Mouse (Mus musculus): ENCODE measurements around the gene Nxpe3.
"Not testable (repeated sequence)": the region's sequence is repeated elsewhere in the genome, so short reads cannot be mapped to it uniquely, and the experiment has no call there.

Gene Nxpe3

GRCm38 (mm10) chr16:55890346-55891136, 4.5 kb downstream of the Nxpe3 start:
- DNase-seq (ENCODE audit: low read depth): peak; percentile 80

GRCm38 (mm10) chr16:55889451-55889850, 5.6 kb downstream of the Nxpe3 start:
- DNase-seq (ENCODE audit: low read depth): peak; percentile 63

- no peak for DNase-seq (ENCODE audit: low read depth)
These were observed 6.5 kb downstream of the Nxpe3 start for GRCm38 (mm10) chr16:55888584-55888960.

GRCm38 (mm10) chr16:55887814-55888583, 7.1 kb downstream of the Nxpe3 start:
- peak; percentile 83 for DNase-seq (ENCODE audit: low read depth)

- no peak for DNase-seq (ENCODE audit: low read depth)
These were observed 10.8 kb downstream of the Nxpe3 start for GRCm38 (mm10) chr16:55884246-55884645.

GRCm38 (mm10) chr16:55876025-55876424, 19.1 kb downstream of the Nxpe3 start:
- DNase-seq (ENCODE audit: low read depth): no peak

- no peak for DNase-seq (ENCODE audit: low read depth)
These were observed 31.3 kb downstream of the Nxpe3 start for GRCm38 (mm10) chr16:55863832-55864231.

GRCm38 (mm10) chr16:55863149-55863815, 31.8 kb downstream of the Nxpe3 start:
- DNase-seq (ENCODE audit: low read depth): peak; percentile 90

- DNase-seq (ENCODE audit: low read depth): no peak
These were observed 34.0 kb downstream of the Nxpe3 start for GRCm38 (mm10) chr16:55861104-55861503.

- not testable (repeated sequence) for DNase-seq (ENCODE audit: low read depth)
These were observed 35.7 kb downstream of the Nxpe3 start for GRCm38 (mm10) chr16:55859421-55859820.

- peak; percentile 89 for DNase-seq (ENCODE audit: low read depth)
These were observed 36.6 kb downstream of the Nxpe3 start for GRCm38 (mm10) chr16:55858465-55858864.

GRCm38 (mm10) chr16:55852943-55853727, 42.0 kb downstream of the Nxpe3 start:
- peak; percentile 94 for DNase-seq (ENCODE audit: low read depth)

GRCm38 (mm10) chr16:55852515-55852914, 42.6 kb downstream of the Nxpe3 start:
- DNase-seq (ENCODE audit: low read depth): no peak

- DNase-seq (ENCODE audit: low read depth): no peak
These were observed 44.6 kb downstream of the Nxpe3 start for GRCm38 (mm10) chr16:55850485-55850884.

GRCm38 (mm10) chr16:55847679-55848078, 47.4 kb downstream of the Nxpe3 start:
- DNase-seq (ENCODE audit: low read depth): peak; percentile 27

GRCm38 (mm10) chr16:55844847-55845246, 50.2 kb downstream of the Nxpe3 start:
- DNase-seq (ENCODE audit: low read depth): no peak

GRCm38 (mm10) chr16:55843919-55844318, 51.2 kb downstream of the Nxpe3 start:
- no peak for DNase-seq (ENCODE audit: low read depth)

- DNase-seq (ENCODE audit: low read depth): no peak
These were observed 52.0 kb downstream of the Nxpe3 start for GRCm38 (mm10) chr16:55843134-55843533.

GRCm38 (mm10) chr16:55841506-55841905, 53.6 kb downstream of the Nxpe3 start:
- DNase-seq (ENCODE audit: low read depth): no peak

GRCm38 (mm10) chr16:55838510-55839474, 56.3 kb downstream of the Nxpe3 start, which contains the start of gene Nfkbiz:
TSS of gene Nfkbiz (minus strand) at chr16:55838899.
- DNase-seq (ENCODE audit: low read depth): peak; percentile 90

- no peak for DNase-seq (ENCODE audit: low read depth)
These were observed 57.0 kb downstream of the Nxpe3 start for GRCm38 (mm10) chr16:55838129-55838509.

All from induced T-regulatory cell, adult 2 months (primary cell).